Mouse (Mus musculus) heart, embryonic 10.5 days (tissue): ENCODE measurements around the gene Rassf10. TPM values are rescaled to one million over a fixed set of nuclear protein-coding genes. Genes with fewer than 3 reads are reported as not detected.

Experiments
- DNase-seq: peaks from one replicate; pipeline ENCODE4 v3.0.0-alpha.2; 2017; ENCODE audit warnings: low spot score
- H3K27ac ChIP-seq: fragments of 300-500 bp; sonication (generic); 2 replicates; pipeline ENCODE4 v1.5.1; 2016; ENCODE audit warnings: mild to moderate bottlenecking
- H3K27me3 ChIP-seq: fragments of 300-500 bp; sonication (generic); 2 replicates; pipeline ENCODE4 v1.6.1; 2016; ENCODE audit warnings: mild to moderate bottlenecking; ENCODE audit not compliant: poor library complexity, insufficient read depth, severe bottlenecking
- H3K36me3 ChIP-seq: fragments of 300-500 bp; sonication (generic); 2 replicates; pipeline ENCODE4 v1.6.1; 2016; ENCODE audit warnings: mild to moderate bottlenecking, moderate library complexity
- H3K4me1 ChIP-seq: fragments of 300-500 bp; sonication (generic); 2 replicates; pipeline ENCODE4 v1.6.1; 2016; ENCODE audit warnings: mild to moderate bottlenecking
- H3K4me3 ChIP-seq: fragments of 300-500 bp; sonication (generic); 2 replicates; pipeline ENCODE4 v1.5.1; 2016; ENCODE audit warnings: mild to moderate bottlenecking, moderate library complexity
- H3K9me3 ChIP-seq: fragments of 300-500 bp; sonication (generic); 2 replicates; pipeline ENCODE4 v1.6.1; 2016; ENCODE audit warnings: mild to moderate bottlenecking, moderate library complexity
- WGBS: fragments of 180-500 bp; shearing (Covaris S2); methylation state at CpG from one replicate; pipeline ENCODE4 v1.1.7; 2016; 5-methylcytosine and 5-hydroxymethylcytosine counted together
- polyA plus RNA-seq: library from polyadenylated mRNA; unstranded; fragments of >200 nt; fragmentation: Nextera tagmentation; extraction: Ambion mirVana; gene quantifications from 2 replicates; pipeline ENCODE4 v1.2.1, GENCODE M21; 2016

Gene Rassf10
- polyA plus RNA-seq, 1 experiment from 2014 or later: 1.2 TPM

- 0 out of 2 replicates have a peak overlapping the region, but pooled peaks have one; percentile 24 for H3K27ac ChIP-seq
- 0 out of 2 replicates have a peak, but pooled peaks cover 5% of the 10 kb centered on the region for H3K27me3 ChIP-seq
- WGBS: 53% methylated on average over 17 of the region's 17 CpGs
- H3K9me3 ChIP-seq: no peaks in the 10 kb centered on the region
- no peaks in the 10 kb centered on the region for H3K36me3 ChIP-seq
- peaks cover 17% of the 10 kb centered on the region for H3K4me1 ChIP-seq
- no peak for DNase-seq
- no peak overlapping the region for H3K4me3 ChIP-seq
Observed at GRCm38 (mm10) chr7:112984704-112985577, 31.2 kb downstream of the Rassf10 start.

GRCm38 (mm10) chr7:112985578-112985949 lies 31.8 kb downstream of the Rassf10 start:
- no peak for DNase-seq
- H3K27ac ChIP-seq: 0 out of 2 replicates have a peak overlapping the region, but pooled peaks have one; percentile 12
- H3K27me3 ChIP-seq: 0 out of 2 replicates have a peak, but pooled peaks cover 5% of the 10 kb centered on the region
- H3K9me3 ChIP-seq: no peaks in the 10 kb centered on the region
- no peak overlapping the region for H3K4me3 ChIP-seq
- H3K36me3 ChIP-seq: no peaks in the 10 kb centered on the region
- 58% methylated on average over 8 of the region's 8 CpGs for WGBS
- peaks cover 17% of the 10 kb centered on the region for H3K4me1 ChIP-seq

GRCm38 (mm10) chr7:112992928-112993327 lies 39.2 kb downstream of the Rassf10 start:
- Histone ChIP-seq H3K9me3 (no peaks in the 10 kb centered on the region), H3K4me1 (0 out of 2 replicates have a peak, but pooled peaks cover 2% of the 10 kb centered on the region), H3K27ac (no peak overlapping the region), H3K36me3 (no peaks in the 10 kb centered on the region), H3K4me3 (no peak overlapping the region), H3K27me3 (peaks cover 5% of the 10 kb centered on the region; the same call in 1 of the 2 replicates)
- WGBS: 70% methylated on average over 5 of the region's 5 CpGs
- DNase-seq: no peak

GRCm38 (mm10) chr7:113003565-113004255 lies 49.9 kb downstream of the Rassf10 start:
- Histone ChIP-seq H3K27ac (no peak overlapping the region), H3K27me3 (no peaks in the 10 kb centered on the region), H3K9me3 (no peaks in the 10 kb centered on the region), H3K4me1 (0 out of 2 replicates have a peak, but pooled peaks cover 3% of the 10 kb centered on the region), H3K4me3 (no peak overlapping the region), H3K36me3 (no peaks in the 10 kb centered on the region)
- no peak for DNase-seq
- 75% methylated on average over 3 of the region's 3 CpGs for WGBS

GRCm38 (mm10) chr7:113005726-113006125 lies 52.0 kb downstream of the Rassf10 start:
- no peak for DNase-seq
- H3K9me3 ChIP-seq: no peaks in the 10 kb centered on the region
- H3K27me3 ChIP-seq: no peaks in the 10 kb centered on the region
- no peaks in the 10 kb centered on the region for H3K36me3 ChIP-seq
- H3K27ac ChIP-seq: no peak overlapping the region
- H3K4me1 ChIP-seq: 0 out of 2 replicates have a peak, but pooled peaks cover 3% of the 10 kb centered on the region
- no peak overlapping the region for H3K4me3 ChIP-seq
- WGBS: 78% methylated on average over 6 of the region's 6 CpGs
